Mouse (Mus musculus) hematopoietic stem cell, adult 5-6 weeks (primary cell): Measurements from ENCODE around the gene Ctdnep1. TPM values are rescaled to one million over a fixed set of nuclear protein-coding genes. Genes with fewer than 3 reads are reported as not detected.
"Not testable (repeated sequence)": the region's sequence is repeated elsewhere in the genome, so short reads cannot be mapped to it uniquely, and the experiment has no call there.

Experiments used
- ATAC-seq, 2 experiments: fragments of 125-278 bp in 1 of 2; replicated peaks in 1 of 2; 2 replicates each; pipeline ENCODE4 v1.8.0; 2016 to 2017; ENCODE audit warnings: inconsistent platforms in 2 of 2, mild to moderate bottlenecking in 2 of 2, moderate number of reproducible peaks in 2 of 2, low read depth in 1 of 2, moderate TSS enrichment in 1 of 2; ENCODE audit not compliant: low FRiP score in 2 of 2, poor library complexity in 2 of 2, severe bottlenecking in 2 of 2, insufficient read depth in 1 of 2, low TSS enrichment in 1 of 2
- total RNA-seq: library from RNA; stranded (forward); fragments of 172-1452, 232-1000 nt; gene quantifications from 2 replicates; pipeline ENCODE4 v1.2.3, GENCODE M21; 2017

Ctdnep1 gene
- total RNA-seq, 1 experiment from 2014 or later, result 17.3 TPM

- ATAC-seq, result not testable (repeated sequence)
Measured at GRCm38 (mm10) chr11:70016177-70016576, 35.2 kb downstream of the Ctdnep1 start.

- no peak for ATAC-seq
Measured at GRCm38 (mm10) chr11:70016669-70017068, 35.7 kb downstream of the Ctdnep1 start, which contains the start of gene Dlg4. Dlg4 (plus strand) TSS chr11:70016942.

DNA sequence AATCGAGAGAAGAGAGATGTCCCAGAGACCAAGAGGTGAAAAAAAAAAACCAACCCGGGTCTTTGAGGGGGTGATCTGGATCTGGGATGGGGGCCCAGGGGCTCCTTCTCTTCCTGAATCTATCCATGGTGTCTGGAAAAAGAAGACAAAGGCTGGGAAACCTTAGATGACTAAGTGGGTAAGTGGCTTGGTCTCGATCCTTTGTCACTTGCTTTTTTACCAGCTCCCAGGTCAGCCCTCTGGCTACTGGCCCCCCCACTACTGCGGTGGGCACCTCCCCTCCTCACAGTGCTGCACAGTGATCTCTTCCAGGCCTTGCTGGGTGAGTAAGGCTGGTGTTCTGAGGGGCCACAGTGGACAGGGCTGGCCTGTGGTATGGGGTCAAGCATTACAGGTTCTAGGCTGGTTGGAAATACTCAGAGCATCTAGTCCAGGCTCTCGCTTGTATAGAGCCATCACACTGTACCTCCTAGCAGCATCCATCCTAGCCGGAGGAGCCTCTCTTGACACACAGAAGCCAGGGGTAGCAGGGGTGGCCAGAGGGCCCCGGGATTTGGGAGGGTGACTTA, 36.3 kb downstream of the Ctdnep1 start:
- ATAC-seq, result no peak

DNA sequence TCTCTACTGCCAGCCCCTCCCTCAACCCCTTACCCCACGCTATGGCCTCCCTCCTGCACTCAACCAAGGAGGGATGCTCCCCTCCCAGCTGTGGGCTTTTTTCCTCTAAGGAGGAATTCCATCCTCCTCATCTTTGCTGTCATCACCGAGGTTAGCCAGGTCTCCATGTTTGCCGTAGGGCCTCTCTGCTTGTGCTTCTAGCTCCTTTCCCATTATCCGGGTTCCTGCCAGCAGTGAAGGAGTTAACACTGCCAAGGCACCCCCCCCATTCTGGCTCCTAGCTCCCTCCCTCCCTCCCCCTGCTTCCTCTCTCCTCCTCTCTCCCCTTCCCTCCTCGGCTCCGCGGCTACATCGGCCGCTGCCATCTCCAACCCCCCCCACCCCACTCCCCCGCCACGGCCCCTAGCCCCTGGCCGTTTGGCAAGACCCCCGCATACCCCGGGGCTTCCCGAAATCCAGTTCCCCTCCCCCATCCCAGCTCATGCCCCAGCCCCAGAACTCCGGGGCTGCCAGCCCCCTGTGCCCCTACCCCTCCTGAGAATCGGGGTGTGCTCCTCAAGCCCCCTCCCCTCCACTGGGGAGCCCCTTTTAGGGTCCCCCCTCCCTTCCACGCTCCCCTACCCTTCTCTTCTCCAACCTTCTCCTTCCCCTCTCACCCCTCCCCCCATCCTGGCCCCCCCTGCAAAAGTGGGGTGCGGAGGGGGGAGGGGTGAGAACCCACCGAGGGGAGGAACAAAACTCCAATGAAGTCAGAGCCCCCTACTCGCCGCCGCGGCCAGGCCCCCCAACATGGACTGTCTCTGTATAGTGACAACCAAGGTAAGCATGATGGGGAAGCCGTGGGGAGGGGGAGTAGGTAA, 37.4 kb downstream of the Ctdnep1 start:
- no peak for ATAC-seq

DNA sequence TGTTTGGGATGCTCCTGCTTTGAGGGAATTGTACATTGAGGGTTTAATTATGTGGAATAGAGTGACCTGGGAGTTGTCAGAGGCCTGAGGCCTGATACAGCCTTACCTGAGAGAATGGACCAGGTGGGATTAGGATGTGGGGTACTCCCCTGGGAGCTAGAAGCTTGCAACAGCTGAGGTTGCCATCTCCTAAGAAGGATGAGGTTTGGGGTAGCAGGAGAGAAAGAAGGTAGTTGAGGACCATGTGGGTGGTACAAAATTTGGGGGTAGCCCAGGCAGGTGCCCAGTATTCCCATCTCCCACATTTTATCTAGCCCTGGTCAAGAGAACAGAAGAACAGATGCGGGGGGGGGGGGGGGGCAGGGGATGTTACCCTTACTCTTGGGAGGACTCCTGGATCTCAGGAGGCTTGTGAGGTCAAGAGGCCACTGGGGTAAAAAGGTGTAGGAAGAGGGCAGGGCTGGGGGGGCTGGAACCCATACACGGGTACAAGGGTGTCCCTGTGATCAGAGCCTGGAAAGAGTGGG, 38.6 kb downstream of the Ctdnep1 start:
- ATAC-seq, result no peak

DNA sequence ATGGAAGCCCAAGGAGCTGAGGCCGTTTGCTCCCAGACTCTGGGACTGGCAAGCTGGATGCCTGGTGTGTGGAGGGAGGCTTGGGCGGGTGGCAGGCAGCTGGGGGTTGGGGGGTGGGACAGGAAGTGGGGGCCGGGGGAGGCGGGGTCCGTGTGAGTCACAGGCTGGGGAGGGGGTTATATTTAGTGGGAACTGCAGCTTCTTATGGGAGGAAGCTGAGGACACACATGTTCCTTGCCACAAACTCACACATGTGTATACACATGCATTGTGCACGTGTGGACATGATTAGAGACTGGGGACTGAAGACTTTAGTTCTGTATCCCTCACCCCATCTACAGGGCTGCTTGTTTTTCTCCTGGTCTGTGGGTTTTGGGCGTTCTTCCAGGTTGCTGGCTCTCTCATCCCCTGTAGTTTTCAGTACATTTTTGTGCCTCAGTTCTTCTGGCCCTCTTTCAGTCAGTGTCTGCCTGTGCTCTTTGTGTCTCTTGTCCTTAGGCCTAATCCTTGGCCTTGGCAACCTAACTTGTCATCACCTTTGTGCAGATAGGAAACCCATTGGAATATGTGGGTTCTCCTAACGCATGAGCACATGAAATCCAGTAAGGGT, 39.2 kb downstream of the Ctdnep1 start:
- ATAC-seq, result no peak

GRCm38 (mm10) chr11:70020731-70021263, 39.8 kb downstream of the Ctdnep1 start:
- ATAC-seq, result peak; percentile 71 to 75

DNA sequence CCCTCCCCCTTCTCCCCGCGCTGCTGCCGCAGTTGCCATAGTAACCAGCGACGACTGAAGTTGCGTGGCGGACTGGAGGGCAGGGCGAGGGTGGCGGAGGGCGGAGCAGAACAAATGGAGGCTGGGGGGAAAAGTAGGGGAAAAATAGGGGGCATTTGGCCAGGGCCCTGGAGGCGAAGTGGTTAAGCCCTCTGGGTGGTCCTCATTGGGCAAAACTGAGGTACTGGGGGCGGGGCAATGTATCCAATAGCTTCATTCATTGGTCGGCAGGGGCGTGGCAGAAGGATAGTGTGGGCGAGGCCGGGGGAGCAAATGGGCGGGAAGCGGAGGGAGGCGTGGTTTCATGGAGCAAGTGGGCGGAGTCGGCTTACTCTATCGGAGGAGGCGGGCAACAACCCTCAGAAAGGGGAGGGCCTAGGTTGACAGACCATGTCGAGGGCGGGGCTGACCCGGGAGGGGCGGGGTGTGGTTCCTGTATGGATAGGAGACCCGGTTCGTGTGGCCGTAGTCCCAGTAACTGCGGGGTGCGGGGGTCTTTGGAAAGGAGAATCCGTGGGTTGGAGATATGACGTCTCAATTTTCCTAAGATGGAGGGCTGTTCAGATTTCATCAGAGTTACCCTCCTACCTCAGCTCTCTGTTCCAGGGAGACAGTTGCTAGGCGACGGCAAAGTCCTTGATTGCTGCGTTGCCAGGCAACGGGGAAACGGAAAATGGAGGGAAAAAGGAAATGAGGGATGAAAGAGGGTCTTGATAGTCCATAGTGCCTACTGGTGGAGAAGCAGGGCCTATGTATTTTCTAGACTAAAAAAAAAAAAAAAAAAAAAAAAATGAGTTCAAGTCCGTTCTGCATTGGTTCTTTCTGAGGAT, 40.5 kb downstream of the Ctdnep1 start:
- ATAC-seq, result peak; percentile 66 to 82

DNA sequence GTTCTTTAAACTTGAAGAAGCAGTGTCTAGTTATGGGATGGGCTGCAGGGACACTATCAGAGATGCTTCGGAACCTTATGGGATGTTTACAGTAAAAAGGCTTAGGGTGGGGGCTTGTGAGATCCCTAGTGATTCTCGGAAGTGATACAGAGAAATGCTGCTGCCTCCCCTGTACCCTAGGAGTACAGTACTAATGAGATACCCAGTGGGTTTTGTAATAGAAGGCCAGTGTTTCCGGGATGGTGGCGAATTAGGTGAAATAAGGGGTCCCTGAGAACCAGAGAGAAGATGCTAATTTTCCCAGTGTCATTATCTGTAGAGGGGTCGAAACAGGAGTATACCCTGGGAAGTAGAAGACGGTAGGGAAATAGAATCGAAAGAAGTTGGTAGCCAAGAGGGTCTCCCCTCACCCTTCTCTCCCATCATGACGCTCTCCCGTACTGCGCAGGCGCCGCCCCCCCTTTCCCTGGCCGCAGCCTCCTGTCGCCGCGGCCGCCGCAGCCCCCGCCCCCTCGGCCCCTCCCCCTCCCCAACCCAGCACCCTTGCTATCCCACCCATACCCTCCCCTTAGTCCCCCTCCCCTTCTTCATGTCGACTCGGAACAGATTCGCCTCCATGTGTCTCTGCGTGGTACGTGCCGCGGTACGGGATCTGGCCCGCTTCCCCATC, 42.7 kb downstream of the Ctdnep1 start:
- ATAC-seq, result no peak

GRCm38 (mm10) chr11:70024151-70024514, 43.2 kb downstream of the Ctdnep1 start:
- ATAC-seq, result no peak

GRCm38 (mm10) chr11:70026689-70027088, 45.7 kb downstream of the Ctdnep1 start:
- ATAC-seq, result no peak

GRCm38 (mm10) chr11:70027397-70027796, 46.4 kb downstream of the Ctdnep1 start:
- ATAC-seq, result no peak

GRCm38 (mm10) chr11:70028401-70029129, 47.6 kb downstream of the Ctdnep1 start:
- ATAC-seq, result no peak

DNA sequence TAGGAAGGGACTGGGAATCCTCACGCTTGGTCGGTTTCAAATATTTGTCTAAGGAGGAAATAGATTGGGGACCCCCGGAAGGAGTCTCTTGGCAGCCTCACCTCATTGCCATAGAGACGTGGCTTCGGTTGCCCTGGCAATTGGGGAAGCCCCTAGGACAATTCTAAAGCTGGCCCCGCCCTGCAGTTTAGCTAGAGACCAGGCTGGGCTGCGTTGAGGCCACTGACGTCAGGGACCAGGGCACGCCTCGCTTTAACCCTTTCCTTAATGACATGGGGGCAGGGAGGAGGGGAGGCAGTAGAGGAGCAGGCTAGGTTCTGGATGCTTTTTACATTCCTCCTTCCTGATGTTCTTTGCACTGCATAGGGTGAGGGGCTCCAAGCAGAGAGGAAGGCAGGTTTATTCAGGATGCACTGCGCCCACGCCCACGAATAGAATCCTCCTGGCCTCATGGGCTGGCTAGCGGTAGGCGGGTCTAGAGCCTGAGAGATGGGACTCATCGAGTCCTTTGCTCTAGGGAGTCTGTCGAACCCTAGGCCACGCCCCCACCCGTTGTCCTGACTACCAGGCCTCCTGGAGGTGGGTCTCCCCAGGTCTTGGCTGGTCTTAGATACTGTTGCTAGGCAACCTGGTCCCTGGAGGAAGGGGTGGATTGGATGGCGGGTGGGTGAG, 48.3 kb downstream of the Ctdnep1 start:
- ATAC-seq, result peak; percentile 69 to 80

- 0 out of 4 replicates have a peak, but pooled peaks of 1 of the 2 experiments have one; percentile 12 for ATAC-seq
Measured at GRCm38 (mm10) chr11:70029829-70030550, 49.0 kb downstream of the Ctdnep1 start.
